Mouse (Mus musculus) thymus, postnatal 4 days (tissue): ENCODE results near the gene Stx4a.
"Not testable (repeated sequence)": the region's sequence is repeated elsewhere in the genome, so short reads cannot be mapped to it uniquely, and the experiment has no call there.

Source experiments
- DNase-seq: peaks from one replicate; pipeline ENCODE4 v3.0.0; 2021

Stx4a gene

GRCm38 (mm10) chr7:127815116-127815665 is 8.9 kb upstream of the Stx4a start:
- no peak for DNase-seq

GRCm38 (mm10) chr7:127815954-127816821 is 7.9 kb upstream of the Stx4a start:
- peak; percentile 77 for DNase-seq

GRCm38 (mm10) chr7:127817053-127817452 is 7.0 kb upstream of the Stx4a start:
- DNase-seq: no peak

- no peak for DNase-seq
These were observed 6.3 kb upstream of the Stx4a start for GRCm38 (mm10) chr7:127817776-127818175.

GRCm38 (mm10) chr7:127820836-127821509 is 3.1 kb upstream of the Stx4a start:
- no peak for DNase-seq

- DNase-seq: no peak
These were observed 1.6 kb upstream of the Stx4a start for GRCm38 (mm10) chr7:127822494-127822893.

- DNase-seq: no peak
These were observed 590 bp upstream of the Stx4a start for GRCm38 (mm10) chr7:127823236-127824171.

- DNase-seq: no peak
These were observed 11.5 kb downstream of the Stx4a start for GRCm38 (mm10) chr7:127835550-127835949.

- no peak for DNase-seq
These were observed 13.4 kb downstream of the Stx4a start for GRCm38 (mm10) chr7:127837473-127837872.

GRCm38 (mm10) chr7:127837878-127838277 is 13.8 kb downstream of the Stx4a start:
- DNase-seq: not testable (repeated sequence)

- DNase-seq: not testable (repeated sequence)
These were observed 15.9 kb downstream of the Stx4a start for GRCm38 (mm10) chr7:127840031-127840430.

- DNase-seq: peak; percentile 80
These were observed 16.8 kb downstream of the Stx4a start for GRCm38 (mm10) chr7:127840886-127841285.

- DNase-seq: peak; percentile 93
These were observed 17.4 kb downstream of the Stx4a start for GRCm38 (mm10) chr7:127841340-127842000.

GRCm38 (mm10) chr7:127842001-127842718 is 18.1 kb downstream of the Stx4a start:
- peak; percentile 82 for DNase-seq

GRCm38 (mm10) chr7:127849973-127850875 is 26.1 kb downstream of the Stx4a start:
- DNase-seq: no peak

GRCm38 (mm10) chr7:127850906-127851305 is 26.8 kb downstream of the Stx4a start:
- DNase-seq: no peak

GRCm38 (mm10) chr7:127858258-127858657 is 34.2 kb downstream of the Stx4a start:
- no peak for DNase-seq

GRCm38 (mm10) chr7:127866434-127866833 is 42.3 kb downstream of the Stx4a start:
- DNase-seq: no peak

- no peak for DNase-seq
These were observed 43.5 kb downstream of the Stx4a start for GRCm38 (mm10) chr7:127867641-127868040.

- DNase-seq: no peak
These were observed 45.2 kb downstream of the Stx4a start for GRCm38 (mm10) chr7:127869149-127869810.
